Mouse (Mus musculus) ES-E14 (cell line): ENCODE data around the gene Mnx1. TPM values are rescaled to one million over a fixed set of nuclear protein-coding genes. Genes with fewer than 3 reads are reported as not detected.
A peak's percentile ranks its signal among the peaks of the same experiment; 100 is the strongest.

Experiments used
- DNase-seq: peaks from one replicate; pipeline ENCODE4 v3.0.0-alpha.2; 2013; ENCODE audit warnings: low read depth, low spot score
- H3K27ac ChIP-seq: 2 replicates; pipeline ENCODE4 v1.5.1; 2012; ENCODE audit warnings: low read depth, mild to moderate bottlenecking, low read length, moderate library complexity, mixed read lengths; ENCODE audit not compliant: poor library complexity, insufficient read depth, severe bottlenecking
- H3K36me3 ChIP-seq: 2 replicates; pipeline ENCODE4 v1.6.1; 2012; ENCODE audit warnings: mild to moderate bottlenecking, low read length, moderate library complexity, mixed read lengths; ENCODE audit not compliant: control insufficient read depth, poor library complexity, insufficient read depth, severe bottlenecking
- H3K4me1 ChIP-seq, 2 experiments: fragments of 150-350 bp in 1 of 2; sonication (generic) in 1 of 2; 2 replicates each; pipeline ENCODE4 v1.6.1; 2012; ENCODE audit warnings: low read length in 2 of 2, mild to moderate bottlenecking in 1 of 2, mixed read lengths in 1 of 2; ENCODE audit not compliant: control insufficient read depth in 2 of 2, insufficient read depth in 2 of 2, poor library complexity in 1 of 2
- H3K4me3 ChIP-seq, 2 experiments: fragments of 150-350 bp in 1 of 2; sonication (generic) in 1 of 2; 2 replicates each; pipeline ENCODE4 v1.5.1; 2012; ENCODE audit warnings: low read length in 2 of 2, low read depth in 1 of 2, mild to moderate bottlenecking in 1 of 2, mixed read lengths in 1 of 2; ENCODE audit not compliant: insufficient read depth in 1 of 2, poor library complexity in 1 of 2, severe bottlenecking in 1 of 2
- H3K9ac ChIP-seq: 2 replicates; pipeline ENCODE4 v1.6.1; 2012; ENCODE audit warnings: low read depth, mild to moderate bottlenecking, low read length, mixed read lengths; ENCODE audit not compliant: poor library complexity, insufficient read depth, severe bottlenecking
- H3K9me3 ChIP-seq: fragments of 150-350 bp; sonication (generic); 2 replicates; pipeline ENCODE4 v1.6.1; 2012; ENCODE audit warnings: low read depth, mild to moderate bottlenecking, low read length; ENCODE audit not compliant: control insufficient read depth, insufficient read depth
- CHD2 ChIP-seq: IDR thresholded peaks from 2 replicates; pipeline ENCODE4 v1.6.1; 2014; ENCODE audit warnings: mild to moderate bottlenecking, low read depth, low read length, inconsistent platforms
- HCFC1 ChIP-seq: IDR thresholded peaks from 2 replicates; pipeline ENCODE4 v1.6.1; 2012; ENCODE audit warnings: low read length, inconsistent platforms, borderline replicate concordance; ENCODE audit not compliant: insufficient read depth
- MAFK ChIP-seq: IDR thresholded peaks from 2 replicates; pipeline ENCODE4 v1.6.1; 2014; ENCODE audit warnings: mild to moderate bottlenecking, low read depth, low read length, inconsistent platforms; ENCODE audit not compliant: insufficient read depth
- ZC3H11A ChIP-seq: IDR thresholded peaks from 2 replicates; pipeline ENCODE4 v1.6.1; 2012; ENCODE audit warnings: low read depth, mild to moderate bottlenecking, inconsistent platforms, low read length, borderline replicate concordance
- ZNF384 ChIP-seq: IDR thresholded peaks from 2 replicates; pipeline ENCODE4 v1.6.1; 2012; ENCODE audit warnings: low read depth, low read length, inconsistent platforms
- in situ Hi-C, 2 experiments: fragments of 600-800 bp; cut with MboI; formaldehyde crosslinking; loops; one replicate each; pipeline ENCODE4 v1.15.1; 2025; ENCODE audit warnings: low sequenced_read_pairs in 2 of 2, inconsistent platforms in 1 of 2; ENCODE audit not compliant: unreplicated experiment in 2 of 2
- total RNA-seq: library from RNA; depleted of rRNA; stranded (reverse); fragments of 300-350 nt; gene quantifications from 2 replicates; pipeline ENCODE4 v1.2.3, GENCODE M21; 2012; rRNA removed

The Mnx1 gene
- 0.13 TPM in 1 of 2 replicates, not detected in the other for total RNA-seq

GRCm38 (mm10) chr5:29478208-29479197 lies at the start of gene Mnx1:
Gene Mnx1, minus strand, starts transcription at chr5:29478470.
- Histone ChIP-seq H3K9me3 (no peaks in the 10 kb centered on the region), H3K4me3 (peak within 1 kb of the TSS; percentile 59 to 66), H3K9ac (peak within 1 kb of the TSS; percentile 36; the same call in 1 of the 2 replicates), H3K36me3 (no peaks in the 10 kb centered on the region), H3K27ac (no peak within 1 kb of the TSS), H3K4me1 (peaks cover 0 to 7% of the 10 kb centered on the region in 2 experiments; a peak in 1 of 4 replicates)
- DNase-seq: peak; percentile 78
- in situ Hi-C loops: loop anchor here (5.0 to 10.0 kb wide), 4 partner anchors 1014 to 1314 kb away; partner anchors contain the start of genes En2 (in 2 of the 2) and Shh (in 1 of the 2)
- TF ChIP-seq CHD2: no peak
- no peak for TF ChIP-seq ZNF384
- TF ChIP-seq HCFC1: 0 out of 2 replicates have a peak, but pooled peaks have one; percentile 20
- TF ChIP-seq MAFK: no peak
- TF ChIP-seq ZC3H11A: no peak

GRCm38 (mm10) chr5:29516432-29516831 lies 38.2 kb upstream of the Mnx1 start:
- TF ChIP-seq MAFK: no peak
- no peak for TF ChIP-seq ZNF384
- no peak for TF ChIP-seq CHD2
- no peak for TF ChIP-seq ZC3H11A
- no peak for TF ChIP-seq HCFC1
- no peak for DNase-seq
- H3K4me3 ChIP-seq: no peak overlapping the region
- in situ Hi-C loops: no loop called here
- no peak overlapping the region for H3K27ac ChIP-seq
- no peaks in the 10 kb centered on the region for H3K36me3 ChIP-seq
- no peak overlapping the region for H3K9ac ChIP-seq
- H3K9me3 ChIP-seq: no peaks in the 10 kb centered on the region
- H3K4me1 ChIP-seq: 0 out of 4 replicates have a peak, but pooled peaks cover 0 to 2% of the 10 kb centered on the region in 2 experiments

DNA sequence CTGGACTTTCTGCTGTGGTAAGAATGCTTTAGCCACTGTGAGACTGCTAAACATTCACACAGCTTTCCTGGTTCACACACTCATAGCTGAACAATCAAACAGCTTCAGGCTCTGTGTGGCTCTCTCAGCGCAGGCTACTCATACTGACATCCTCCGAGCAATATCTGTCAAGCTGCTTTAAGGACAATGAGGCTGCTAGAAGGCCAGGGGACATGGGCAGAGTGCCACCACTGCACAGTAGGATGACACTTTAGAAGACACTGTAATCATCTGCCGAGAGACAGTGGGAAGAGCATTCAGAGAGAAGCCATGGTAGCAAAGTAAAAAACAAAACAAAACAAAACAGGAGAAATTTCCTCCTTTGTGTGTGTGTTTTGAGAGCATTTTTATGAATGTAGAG lies 37.6 kb upstream of the Mnx1 start:
- Histone ChIP-seq H3K4me1 (0 out of 4 replicates have a peak, but pooled peaks cover 0 to 2% of the 10 kb centered on the region in 2 experiments), H3K4me3 (no peak overlapping the region), H3K36me3 (no peaks in the 10 kb centered on the region), H3K9ac (no peak overlapping the region), H3K9me3 (no peaks in the 10 kb centered on the region), H3K27ac (no peak overlapping the region)
- TF ChIP-seq MAFK (no peak), CHD2 (no peak), HCFC1 (no peak), ZNF384 (no peak), ZC3H11A (no peak)
- in situ Hi-C loops: no loop called here
- no peak for DNase-seq

- Histone ChIP-seq H3K4me1 (no peaks in the 10 kb centered on the region), H3K36me3 (no peaks in the 10 kb centered on the region), H3K9ac (no peak overlapping the region), H3K4me3 (no peak overlapping the region), H3K9me3 (no peaks in the 10 kb centered on the region), H3K27ac (no peak overlapping the region)
- TF ChIP-seq ZNF384 (no peak), CHD2 (no peak), HCFC1 (no peak), ZC3H11A (no peak), MAFK (no peak)
- DNase-seq: no peak
- in situ Hi-C loops: no loop called here
Measured at GRCm38 (mm10) chr5:29507013-29507412, 28.7 kb upstream of the Mnx1 start.
